Mouse (Mus musculus): ENCODE measurements at regions not wholly inside any gene's neighbourhood (a gene's known extent, or its start where the extent isn't known, plus 50 kb on each side); places are given as distances from the start of the nearest gene placed in this dataset.
A peak's percentile ranks its signal among the peaks of the same experiment; 100 is the strongest.

GRCm38 (mm10) chr4:150784491-150785451, 68.9 kb upstream of the Errfi1 start:
- Histone ChIP-seq H3K9me3 (replicated peaks) (no peaks in the 10 kb centered on the region), H3K4me1 (no peaks in the 10 kb centered on the region), H3K27me3 (no peaks in the 10 kb centered on the region), H3K4me2 (no peak overlapping the region), H3K4me3 (no peak overlapping the region), H3K27ac (no peak overlapping the region), H3K36me3 (ENCODE audit: poor library complexity, severe bottlenecking) (no peaks in the 10 kb centered on the region), H3K9ac (no peak overlapping the region)
- no peak for ATAC-seq
- 80% methylated on average over 14 of the region's 14 CpGs for WGBS

GRCm38 (mm10) chr4:150781304-150781703, 72.4 kb upstream of the Errfi1 start:
- no peak for ATAC-seq

DNA sequence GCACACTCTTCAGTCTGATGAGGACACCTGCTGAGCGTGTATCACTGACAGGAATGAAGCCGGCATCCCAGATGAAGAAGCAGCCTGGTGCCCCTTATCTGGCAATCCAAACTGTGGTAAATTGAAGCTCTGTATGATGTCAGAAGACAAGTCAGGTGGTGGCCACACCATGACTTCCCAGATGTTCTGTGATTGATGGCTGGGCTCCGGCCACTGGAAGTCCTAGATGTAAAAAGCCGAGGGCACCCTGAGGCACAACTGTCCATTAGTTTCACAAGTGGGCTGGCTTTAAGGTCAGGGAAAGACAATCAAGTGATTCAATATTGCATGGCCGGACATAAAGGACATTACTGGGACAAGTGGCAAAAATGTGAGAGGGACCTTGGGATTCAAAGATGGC, 74.4 kb upstream of the Errfi1 start:
- H3K27me3 ChIP-seq, result no peaks in the 10 kb centered on the region
- no peak overlapping the region for H3K4me2 ChIP-seq
- H3K9ac ChIP-seq, result no peak overlapping the region
- no peak overlapping the region for H3K27ac ChIP-seq
- no peaks in the 10 kb centered on the region for H3K36me3 ChIP-seq (ENCODE audit: poor library complexity, severe bottlenecking)
- no peak overlapping the region for H3K4me3 ChIP-seq
- no peaks in the 10 kb centered on the region for H3K4me1 ChIP-seq
- WGBS, result 77% methylated on average over 5 of the region's 5 CpGs
- peaks cover 2% of the 10 kb centered on the region; the same call in 1 of the 2 replicates for H3K9me3 ChIP-seq (replicated peaks)
- no peak for ATAC-seq

More at GRCm38 (mm10) chr4:150781304-150781703, 72.4 kb upstream of the Errfi1 start:
- Histone ChIP-seq H3K4me2 (no peak overlapping the region), H3K27me3 (no peaks in the 10 kb centered on the region), H3K9ac (no peak overlapping the region), H3K36me3 (ENCODE audit: poor library complexity, severe bottlenecking) (no peaks in the 10 kb centered on the region), H3K9me3 (replicated peaks) (no peaks in the 10 kb centered on the region), H3K4me1 (no peaks in the 10 kb centered on the region), H3K4me3 (no peak overlapping the region), H3K27ac (no peak overlapping the region)
- 59% methylated on average over 3 of the region's 3 CpGs for WGBS

DNA sequence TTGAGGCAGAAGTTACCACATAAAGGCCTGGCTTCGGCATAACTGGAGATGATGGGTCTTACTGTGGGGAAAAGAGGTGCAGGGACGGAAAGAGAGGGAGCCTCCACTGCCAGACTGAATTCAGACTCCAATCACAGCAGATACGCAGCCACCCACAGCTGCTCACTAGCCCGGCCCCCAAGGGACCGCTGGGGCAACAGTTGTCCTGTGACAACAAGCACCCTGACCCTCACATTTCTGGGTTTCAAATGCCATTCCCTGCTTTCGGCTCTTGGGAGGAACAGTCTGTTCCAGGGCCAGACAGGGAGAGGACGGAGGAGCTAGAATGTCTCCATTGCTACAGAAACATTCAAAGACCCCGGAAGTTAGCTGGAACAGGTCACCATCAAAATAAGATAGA, 75.0 kb upstream of the Errfi1 start:
- H3K9me3 ChIP-seq (replicated peaks), result peaks cover 5% of the 10 kb centered on the region
- H3K36me3 ChIP-seq (ENCODE audit: poor library complexity, severe bottlenecking), result no peaks in the 10 kb centered on the region
- no peak overlapping the region for H3K9ac ChIP-seq
- no peak overlapping the region for H3K4me3 ChIP-seq
- no peak for ATAC-seq
- no peaks in the 10 kb centered on the region for H3K4me1 ChIP-seq
- 65% methylated on average over 8 of the region's 8 CpGs for WGBS
- no peak overlapping the region for H3K4me2 ChIP-seq
- no peak overlapping the region for H3K27ac ChIP-seq
- H3K27me3 ChIP-seq, result no peaks in the 10 kb centered on the region

DNA sequence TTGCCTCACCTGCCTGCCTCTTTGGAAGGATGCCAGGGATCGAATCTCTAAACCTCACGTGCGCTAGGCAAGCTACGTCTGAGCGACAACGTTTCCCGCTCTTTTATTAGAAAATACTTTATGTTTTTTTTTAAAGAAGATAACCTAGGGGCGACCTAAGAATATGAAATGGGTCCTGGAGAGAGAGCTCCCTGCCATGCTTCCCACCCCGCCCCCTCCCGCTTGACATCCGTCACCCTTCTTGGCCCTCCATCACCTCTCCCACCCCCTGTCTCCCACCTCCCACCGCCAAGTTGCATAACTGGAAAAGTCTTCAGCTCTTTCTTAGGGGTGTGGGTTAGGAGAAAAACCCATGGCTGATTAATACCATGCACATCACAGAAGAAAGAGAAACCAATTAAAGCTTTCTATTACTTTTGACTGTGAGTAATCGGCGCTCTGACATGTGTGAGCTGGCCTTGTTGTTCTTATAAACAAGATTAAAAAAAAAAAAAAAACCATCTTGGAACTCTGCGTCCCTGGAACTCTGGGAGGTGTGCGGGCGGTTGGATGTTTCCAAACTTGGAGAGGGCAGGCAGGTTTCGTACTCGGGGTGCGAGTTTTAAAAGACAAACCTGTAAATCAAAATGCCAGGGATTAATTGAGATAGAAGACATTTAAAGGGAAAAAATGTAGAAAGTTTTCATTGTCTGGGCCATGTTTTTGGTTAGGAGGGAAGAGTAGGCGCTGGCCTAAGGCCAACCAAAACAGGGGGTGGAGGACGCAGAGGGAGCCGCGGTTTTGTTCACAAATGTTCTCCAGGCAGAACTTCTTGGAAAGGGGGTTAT, 77.8 kb upstream of the Errfi1 start:
- Histone ChIP-seq H3K9ac (no peak overlapping the region), H3K4me1 (no peaks in the 10 kb centered on the region), H3K4me3 (no peak overlapping the region), H3K4me2 (no peak overlapping the region), H3K27me3 (no peaks in the 10 kb centered on the region), H3K27ac (no peak overlapping the region), H3K9me3 (replicated peaks) (peaks cover 5% of the 10 kb centered on the region), H3K36me3 (ENCODE audit: poor library complexity, severe bottlenecking) (no peaks in the 10 kb centered on the region)
- 85% methylated on average over 24 of the region's 24 CpGs for WGBS
- no peak for ATAC-seq

GRCm38 (mm10) chr4:150775281-150775680, 78.4 kb upstream of the Errfi1 start:
- H3K27ac ChIP-seq, result no peak overlapping the region
- H3K9me3 ChIP-seq (replicated peaks), result peaks cover 5% of the 10 kb centered on the region
- ATAC-seq, result no peak
- H3K4me3 ChIP-seq, result no peak overlapping the region
- H3K4me1 ChIP-seq, result no peaks in the 10 kb centered on the region
- no peak overlapping the region for H3K9ac ChIP-seq
- WGBS, result 94% methylated on average over 8 of the region's 8 CpGs
- no peak overlapping the region for H3K4me2 ChIP-seq
- no peaks in the 10 kb centered on the region for H3K36me3 ChIP-seq (ENCODE audit: poor library complexity, severe bottlenecking)
- H3K27me3 ChIP-seq, result no peaks in the 10 kb centered on the region

DNA sequence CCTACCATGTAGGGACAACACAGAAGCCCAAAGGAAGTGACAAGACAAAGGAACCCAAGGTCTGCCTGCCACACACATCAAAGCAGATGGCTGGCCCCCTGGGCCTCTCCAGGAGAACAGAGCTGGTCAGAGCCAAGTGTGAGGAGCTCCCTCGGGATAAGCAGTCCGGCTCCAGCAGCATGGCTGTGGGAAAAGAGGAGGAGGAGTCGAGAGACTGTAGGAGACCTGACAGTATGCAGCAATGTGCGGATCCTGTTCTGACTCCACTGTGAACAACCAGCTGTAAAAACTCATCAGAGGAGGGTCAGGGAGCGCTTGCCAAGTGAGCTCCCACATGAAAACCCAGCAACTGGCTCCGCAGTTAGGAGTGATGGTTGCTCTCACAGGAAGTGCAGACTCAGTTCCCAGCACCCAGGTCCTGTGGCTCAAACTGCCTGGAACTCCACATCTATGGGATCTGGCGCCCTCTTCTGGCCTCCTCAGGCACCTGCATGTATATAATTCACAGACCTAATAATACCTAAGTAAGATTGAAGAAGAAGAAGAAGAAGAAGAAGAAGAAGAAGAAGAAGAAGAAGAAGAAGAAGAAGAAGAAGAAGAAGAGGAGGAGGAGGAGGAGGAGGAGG, 79.3 kb upstream of the Errfi1 start:
- no peaks in the 10 kb centered on the region for H3K4me1 ChIP-seq
- no peaks in the 10 kb centered on the region for H3K36me3 ChIP-seq (ENCODE audit: poor library complexity, severe bottlenecking)
- peaks cover 5% of the 10 kb centered on the region for H3K9me3 ChIP-seq (replicated peaks)
- no peak overlapping the region for H3K27ac ChIP-seq
- no peak for ATAC-seq
- 86% methylated on average over 7 of the region's 7 CpGs for WGBS
- no peak overlapping the region for H3K9ac ChIP-seq
- H3K27me3 ChIP-seq, result no peaks in the 10 kb centered on the region
- H3K4me3 ChIP-seq, result no peak overlapping the region
- H3K4me2 ChIP-seq, result no peak overlapping the region

- no peak overlapping the region for H3K4me3 ChIP-seq
- ATAC-seq, result no peak
- H3K9me3 ChIP-seq (replicated peaks), result peaks cover 5% of the 10 kb centered on the region
- no peaks in the 10 kb centered on the region for H3K4me1 ChIP-seq
- H3K27me3 ChIP-seq, result no peaks in the 10 kb centered on the region
- no peak overlapping the region for H3K27ac ChIP-seq
- no peak overlapping the region for H3K4me2 ChIP-seq
- 85% methylated on average over 6 of the region's 6 CpGs for whole genome bisulfite sequencing
- H3K9ac ChIP-seq, result no peak overlapping the region
- H3K36me3 ChIP-seq (ENCODE audit: poor library complexity, severe bottlenecking), result no peaks in the 10 kb centered on the region
Observed at GRCm38 (mm10) chr4:150771922-150772651, 81.6 kb upstream of the Errfi1 start.

DNA sequence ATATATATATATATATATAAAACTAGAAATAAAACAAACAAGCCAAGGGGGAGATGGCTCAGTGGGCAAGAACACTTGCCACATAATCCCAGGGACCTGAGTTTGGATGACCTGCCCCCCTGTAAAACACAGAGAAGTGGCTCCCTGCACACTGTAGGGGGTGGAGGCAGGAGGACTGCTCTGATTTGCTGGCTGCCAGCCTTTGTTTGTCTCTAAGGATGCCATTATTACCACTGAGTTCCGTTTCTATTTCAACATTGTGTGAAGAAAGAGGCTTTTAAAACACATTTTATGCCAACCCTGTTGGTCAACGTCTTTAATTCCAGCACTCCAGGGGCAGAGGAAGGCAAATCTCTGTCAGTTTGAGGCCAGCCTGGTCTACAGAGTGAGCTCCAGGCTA, 82.2 kb upstream of the Errfi1 start:
- Histone ChIP-seq H3K36me3 (ENCODE audit: poor library complexity, severe bottlenecking) (no peaks in the 10 kb centered on the region), H3K27me3 (no peaks in the 10 kb centered on the region), H3K4me3 (no peak overlapping the region), H3K9ac (no peak overlapping the region), H3K4me1 (no peaks in the 10 kb centered on the region), H3K9me3 (replicated peaks) (peaks cover 5% of the 10 kb centered on the region), H3K27ac (no peak overlapping the region), H3K4me2 (no peak overlapping the region)
- WGBS, result 35% methylated on average over 2 of the region's 2 CpGs
- no peak for ATAC-seq

DNA sequence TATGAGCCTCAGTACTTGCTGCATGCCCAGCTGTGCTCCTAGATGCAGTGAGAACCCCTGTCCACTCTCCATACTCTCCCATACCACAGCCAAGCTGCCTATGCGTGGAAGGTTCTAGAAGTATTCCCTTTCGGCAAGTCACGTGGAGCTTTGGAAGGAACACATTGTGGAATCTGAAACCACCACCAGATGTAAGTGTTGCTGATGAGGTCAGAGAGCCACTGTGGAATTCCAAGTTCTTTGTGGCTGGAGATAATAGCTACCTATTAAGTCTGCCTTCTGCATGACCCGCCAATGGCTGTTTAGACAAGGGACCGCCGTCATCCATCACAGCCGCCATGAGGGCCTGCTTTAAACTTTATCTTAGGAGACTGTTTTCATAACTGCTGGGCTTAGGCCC, 84.7 kb upstream of the Errfi1 start:
- no peaks in the 10 kb centered on the region for H3K27me3 ChIP-seq
- WGBS, result 67% methylated on average over 7 of the region's 7 CpGs
- no peaks in the 10 kb centered on the region for H3K36me3 ChIP-seq (ENCODE audit: poor library complexity, severe bottlenecking)
- H3K4me1 ChIP-seq, result no peaks in the 10 kb centered on the region
- no peak for ATAC-seq
- H3K27ac ChIP-seq, result no peak overlapping the region
- H3K9me3 ChIP-seq (replicated peaks), result no peaks in the 10 kb centered on the region; the same call in 1 of the 2 replicates
- H3K9ac ChIP-seq, result no peak overlapping the region
- H3K4me2 ChIP-seq, result no peak overlapping the region
- no peak overlapping the region for H3K4me3 ChIP-seq

DNA sequence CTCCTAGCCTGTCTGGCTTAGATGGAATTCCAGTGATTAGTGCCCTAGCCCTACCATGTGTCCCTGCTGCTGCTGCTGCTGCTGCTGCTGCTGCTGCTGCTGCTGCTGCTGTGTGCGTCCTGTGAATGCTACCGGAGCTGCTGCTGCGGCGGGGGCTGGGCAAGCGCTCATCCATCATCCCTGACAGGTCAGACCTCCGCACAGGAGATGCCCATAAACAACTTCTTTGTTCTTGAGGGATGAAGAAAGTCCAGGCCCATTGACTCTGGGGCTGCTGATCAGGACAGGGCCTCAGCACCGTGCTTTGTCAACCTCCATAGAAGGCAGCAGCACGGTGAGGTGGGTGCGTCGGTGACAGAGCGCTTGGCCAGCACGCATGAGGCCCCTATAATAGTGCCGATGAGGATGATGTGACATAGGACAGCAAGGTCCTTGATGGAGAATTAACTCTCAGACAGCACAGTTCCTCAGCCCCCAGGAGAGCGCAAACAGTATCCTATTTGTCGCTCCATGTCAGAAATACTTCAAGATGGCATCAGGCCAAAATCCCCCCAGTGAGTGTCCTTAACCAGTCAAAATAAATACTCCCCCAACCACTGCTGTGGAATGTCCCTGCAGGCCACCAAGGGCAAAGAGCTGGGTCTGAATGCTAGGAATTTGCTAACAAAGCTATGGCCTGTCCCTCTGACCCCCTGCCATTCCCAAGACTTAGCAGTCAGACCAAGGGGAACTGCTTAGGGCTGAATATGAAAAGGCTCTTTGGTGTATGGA, 95.1 kb upstream of the Errfi1 start:
- H3K36me3 ChIP-seq (ENCODE audit: poor library complexity, severe bottlenecking), result no peaks in the 10 kb centered on the region
- no peak overlapping the region for H3K4me3 ChIP-seq
- WGBS, result 7% methylated on average over 15 of the region's 15 CpGs

More for the DNA sequence above, 95.1 kb upstream of the Errfi1 start:
- Histone ChIP-seq H3K27me3 (no peaks in the 10 kb centered on the region), H3K4me1 (peaks cover 23% of the 10 kb centered on the region), H3K9ac (peak overlapping the region; percentile 48), H3K27ac (peak overlapping the region; percentile 72), H3K4me2 (peak overlapping the region; percentile 49), H3K9me3 (replicated peaks) (no peaks in the 10 kb centered on the region)
- ATAC-seq, result peak; percentile 58; the same call in 1 of the 2 replicates
